Mouse (Mus musculus): ENCODE measurements at regions not wholly inside any gene's neighbourhood (a gene's known extent, or its start where the extent isn't known, plus 50 kb on each side); places are given as distances from the start of the nearest gene placed in this dataset.
A peak's percentile ranks its signal among the peaks of the same experiment; 100 is the strongest.

DNA sequence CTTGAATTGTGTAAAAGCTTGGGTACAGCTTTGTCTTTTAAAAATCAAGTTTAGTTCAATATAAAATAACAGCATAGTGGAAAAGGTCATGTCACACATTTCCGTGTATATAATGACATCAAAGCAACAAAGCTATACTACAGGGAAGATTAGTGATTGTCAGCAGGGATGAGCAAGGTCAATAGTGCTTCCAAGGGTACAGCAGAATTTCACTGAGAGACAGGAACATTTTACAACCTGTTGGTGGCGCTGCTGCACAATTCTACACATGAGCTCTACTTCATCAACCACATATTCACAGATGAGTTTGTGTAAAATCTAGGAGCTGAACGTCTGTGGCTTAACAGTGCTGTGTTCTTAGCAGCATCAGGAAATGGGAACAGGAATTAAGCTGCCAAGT lies 74.3 kb upstream of the A2m start:
- peak; percentile 38 to 68 for DNase-seq (ENCODE audit: low spot score in 2 of 2)

DNA sequence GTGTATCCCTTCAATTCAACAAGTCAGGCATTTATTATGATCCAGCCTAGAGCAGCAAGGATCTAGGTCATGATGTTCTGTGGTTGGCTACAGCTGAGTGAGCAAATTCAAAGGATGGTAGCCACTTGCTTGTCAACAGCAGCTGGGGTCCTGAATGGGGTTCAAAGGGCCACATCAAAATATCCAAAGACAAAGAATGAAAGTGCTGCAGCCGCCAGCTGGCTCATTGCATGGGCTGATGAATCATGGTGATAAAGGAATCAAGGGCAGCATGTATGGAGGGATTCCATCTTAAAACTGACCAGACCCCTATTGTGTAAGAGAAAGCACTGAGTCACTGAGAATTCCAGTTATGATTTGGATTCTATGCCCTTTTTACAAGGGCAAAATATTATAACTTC lies 74.8 kb upstream of the A2m start:
- no peak for DNase-seq (ENCODE audit: low spot score in 2 of 2)

DNA sequence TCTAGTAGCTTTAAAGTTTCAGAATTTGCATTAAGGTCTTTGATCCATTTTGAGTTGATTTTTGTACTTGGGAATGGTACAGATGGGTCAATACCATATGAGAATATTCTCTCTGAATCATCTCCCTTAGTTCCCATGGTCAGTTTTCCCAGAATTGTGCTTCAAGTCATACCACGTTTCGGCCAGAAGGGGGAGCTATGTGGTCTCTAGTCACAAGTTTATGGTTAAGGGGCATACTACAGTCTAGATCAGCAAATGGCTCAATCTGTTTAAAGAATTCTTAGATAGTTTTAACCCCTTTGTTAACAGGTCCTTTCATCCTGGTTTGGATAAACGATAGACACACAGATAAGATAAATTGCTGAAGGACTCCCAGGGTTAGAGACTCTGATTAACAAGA lies 78.7 kb upstream of the A2m start:
- no peak for DNase-seq (ENCODE audit: low spot score in 2 of 2)

DNA sequence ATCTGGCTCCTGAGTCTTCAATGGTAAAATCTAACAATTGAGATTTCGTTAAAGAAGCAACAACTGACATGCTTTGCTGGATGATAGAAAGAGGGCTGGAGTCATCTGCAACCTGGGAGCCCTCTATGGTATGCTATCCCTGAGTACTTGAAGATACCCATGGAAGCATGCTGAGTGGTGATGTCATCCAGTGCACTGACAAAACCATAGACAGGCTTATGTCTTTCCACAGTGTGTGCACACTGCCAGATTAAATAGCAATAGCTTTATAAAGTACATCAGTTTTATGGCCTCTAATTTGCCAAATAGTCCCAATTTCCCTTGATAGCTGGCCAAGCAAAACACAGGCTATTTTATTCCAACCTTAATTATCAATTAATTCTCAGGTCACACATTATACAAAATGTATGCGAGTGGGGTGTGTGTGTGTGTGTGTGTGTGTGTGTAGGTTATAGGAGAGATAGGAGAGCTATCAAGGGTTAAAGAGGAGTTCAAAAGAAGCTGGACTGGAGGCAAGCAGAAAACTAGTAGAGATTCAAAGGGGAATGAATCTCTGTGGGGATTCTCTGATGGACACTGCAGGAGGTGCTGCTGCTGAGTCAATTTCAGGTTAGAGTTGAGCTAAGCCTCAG lies 80.1 kb upstream of the Iqsec3 start:
- DNase-seq (ENCODE audit: low spot score in 2 of 2), result no peak

DNA sequence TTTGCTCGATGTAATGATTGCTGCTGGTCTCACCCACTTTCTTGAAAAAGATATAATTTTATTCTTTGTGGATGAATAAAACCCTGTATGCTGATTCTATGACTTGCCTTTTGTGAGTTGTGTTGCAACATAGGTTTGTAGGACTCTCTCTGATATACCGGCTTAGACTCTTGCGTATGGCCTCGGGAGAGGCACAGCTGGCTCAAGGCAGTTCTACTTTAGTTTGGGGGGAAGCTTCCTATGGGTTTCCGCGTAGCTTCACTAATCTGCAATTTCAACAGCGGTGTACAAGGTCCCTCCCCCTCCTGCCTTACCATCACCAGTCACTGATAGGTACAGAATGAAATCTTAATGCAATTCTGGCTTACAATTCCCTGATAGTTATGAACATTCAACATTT lies 60.0 kb upstream of the Iqsec3 start:
- no peak for DNase-seq (ENCODE audit: low spot score in 2 of 2)

DNA sequence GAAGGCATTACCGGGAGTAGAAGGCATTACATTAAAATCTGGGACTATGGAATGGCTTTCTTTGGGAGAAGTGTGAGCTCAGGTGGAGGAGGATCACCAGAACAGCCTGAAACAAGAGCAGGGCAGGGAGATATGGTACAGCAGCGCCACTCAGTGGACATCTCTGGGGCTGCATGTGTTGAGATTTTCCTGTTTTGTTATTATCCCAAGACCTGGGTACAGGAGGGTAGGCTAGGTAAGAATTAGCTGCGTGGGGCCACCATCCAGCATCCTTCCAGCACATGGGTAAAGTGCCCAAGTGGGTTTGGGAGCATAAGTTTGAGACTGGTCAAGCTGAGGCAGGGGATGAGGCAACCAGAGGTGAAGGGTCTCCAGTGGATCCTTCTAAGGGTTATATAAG lies 59.4 kb upstream of the Iqsec3 start:
- DNase-seq (ENCODE audit: low spot score in 2 of 2), result peak; percentile 84 to 86

DNA sequence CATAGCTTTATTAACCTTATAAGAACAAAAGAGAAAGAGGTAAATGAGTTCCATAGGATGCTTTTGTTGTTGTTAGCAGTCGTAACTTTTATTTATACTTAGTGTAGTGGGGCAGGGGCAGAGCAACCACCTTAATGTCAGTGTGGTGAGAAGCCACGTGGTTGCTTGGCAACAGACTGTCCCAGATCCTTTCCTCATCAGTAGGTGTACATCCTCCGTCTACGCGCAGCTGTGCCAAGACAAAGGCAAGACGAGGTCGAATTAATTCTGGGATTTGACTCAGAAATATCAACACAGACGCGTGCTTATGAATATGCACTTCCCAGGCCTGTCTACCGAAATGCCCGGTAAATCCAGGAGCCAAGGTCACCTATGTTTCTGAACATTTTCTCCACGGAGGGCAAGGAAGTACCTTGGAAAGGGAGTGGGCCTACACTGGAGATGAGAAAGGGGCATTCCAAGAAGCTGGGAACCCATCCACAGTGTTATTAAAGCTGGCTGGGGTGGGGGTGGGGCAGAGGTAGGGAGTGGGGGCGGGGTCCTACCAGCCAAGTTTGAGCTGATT lies 58.4 kb upstream of the Iqsec3 start:
- peak in 1 of 2 experiments; percentile 29 for DNase-seq (ENCODE audit: low spot score in 2 of 2)

DNA sequence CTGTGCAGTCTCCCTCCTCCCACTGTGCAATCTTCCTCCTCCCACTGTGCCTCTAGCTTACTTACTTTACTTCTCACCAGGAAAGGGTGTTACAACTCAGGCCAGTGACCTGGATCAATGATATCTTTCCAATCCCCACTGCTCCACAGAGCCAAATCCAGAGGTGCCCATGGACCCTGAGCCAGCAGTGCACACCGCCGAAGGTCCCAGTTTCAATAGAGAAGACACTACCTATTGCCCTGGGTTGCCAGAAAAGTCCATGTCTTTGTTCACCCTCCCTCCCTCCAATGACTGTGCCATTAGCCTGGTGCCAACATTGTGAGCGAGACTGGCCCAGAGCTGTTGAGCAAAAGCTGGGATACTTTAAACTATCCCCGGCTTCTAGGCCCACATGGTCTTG lies 53.8 kb upstream of the Iqsec3 start:
- no peak for DNase-seq (ENCODE audit: low spot score in 2 of 2)

DNA sequence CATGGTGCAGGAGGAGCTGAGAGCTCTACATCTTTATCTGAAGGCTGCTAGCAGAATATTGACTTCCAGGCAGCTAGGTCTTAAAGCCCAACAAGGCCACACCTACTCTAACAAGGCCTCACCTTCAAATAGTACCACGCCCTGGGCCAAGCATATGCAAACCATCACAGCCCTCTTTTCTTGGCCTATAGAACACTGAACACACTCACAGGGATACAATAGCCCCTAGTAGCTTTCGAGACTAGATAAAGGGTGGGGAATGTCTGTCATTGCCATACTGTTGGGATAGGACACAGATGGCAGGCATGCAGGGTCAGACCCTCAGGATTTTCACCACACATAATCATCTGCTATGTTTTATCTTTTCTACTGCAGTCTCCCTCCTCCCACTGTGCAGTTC lies 52.6 kb upstream of the Iqsec3 start:
- DNase-seq (ENCODE audit: low spot score in 2 of 2), result no peak

DNA sequence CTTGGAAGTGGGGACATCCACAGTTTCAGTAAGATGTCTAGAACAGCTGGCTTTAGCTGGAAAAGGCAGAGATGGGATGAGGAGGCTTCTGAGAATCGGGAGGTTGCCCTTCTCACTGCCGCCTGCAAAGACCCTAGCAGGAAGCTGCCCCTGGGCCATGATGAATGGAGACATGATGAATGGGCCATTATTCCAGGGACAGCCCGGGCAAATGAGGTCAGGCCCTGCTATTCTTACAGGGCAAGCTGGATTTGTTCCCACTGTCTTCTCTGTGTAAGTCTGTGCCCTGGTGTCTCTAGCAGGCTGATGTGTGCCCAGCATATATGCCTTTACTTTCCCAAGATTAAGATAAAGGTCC lies 51.1 kb upstream of the Iqsec3 start:
- no peak for DNase-seq (ENCODE audit: low spot score in 2 of 2)

DNA sequence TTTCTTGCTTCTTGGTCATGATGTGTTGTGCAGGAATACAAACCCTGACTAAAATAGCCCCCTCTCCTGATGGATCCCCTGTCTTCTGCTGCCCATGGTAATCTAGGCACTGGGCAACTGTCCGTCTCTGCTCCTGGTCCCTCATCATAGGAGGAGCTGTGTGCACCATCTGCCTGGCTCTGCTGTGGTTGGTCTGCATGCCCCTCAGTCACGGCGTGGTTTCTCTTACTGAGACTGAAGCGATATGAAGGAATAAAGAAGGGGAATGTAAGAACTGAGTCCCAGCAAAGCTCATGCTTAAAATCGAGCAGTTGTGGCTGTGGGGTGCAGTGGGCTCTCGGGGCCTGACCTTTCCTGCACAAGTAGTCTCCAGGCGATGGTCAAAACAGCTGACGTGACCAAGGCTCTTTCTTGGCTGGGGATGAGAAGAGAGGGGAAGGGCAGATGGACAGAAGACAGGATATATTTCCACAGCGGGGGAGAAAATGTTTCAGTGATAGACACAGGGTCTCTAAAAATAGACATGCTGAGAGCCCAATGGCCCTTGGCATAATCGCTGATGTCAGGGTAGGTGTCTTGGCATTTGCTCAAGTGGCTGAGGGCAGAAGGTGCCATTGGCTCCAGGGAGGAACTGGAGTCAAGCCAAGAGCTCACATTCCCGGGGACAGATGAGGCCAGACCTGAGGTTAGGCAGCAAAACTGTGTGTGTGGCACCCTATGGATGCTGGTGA lies 50.6 kb upstream of the Iqsec3 start:
- DNase-seq (ENCODE audit: low spot score in 2 of 2), result no peak
